Mouse (Mus musculus): ENCODE measurements around the gene Wipf3.

Gene Wipf3

DNA sequence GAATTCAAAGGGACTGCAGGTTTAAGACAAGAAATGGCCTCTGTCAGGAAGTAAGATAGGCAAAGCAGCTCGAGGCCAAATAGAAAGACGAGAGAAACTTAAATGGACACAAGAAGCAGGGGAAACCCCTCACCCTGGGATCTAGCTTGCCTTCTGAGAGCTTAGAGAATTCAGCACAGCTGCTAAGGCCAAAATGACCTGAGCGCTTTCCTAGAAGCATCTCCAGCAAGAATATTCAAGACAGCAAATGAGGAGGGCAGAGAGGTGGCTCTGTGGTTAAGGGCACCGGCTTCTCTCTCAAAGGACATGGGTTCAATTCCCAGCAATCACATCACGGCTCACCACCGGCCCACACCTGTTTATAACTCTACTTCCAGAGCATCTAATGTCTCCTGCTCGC, 107.7 kb downstream of the Wipf3 start:
- DNase-seq = no peak

DNA sequence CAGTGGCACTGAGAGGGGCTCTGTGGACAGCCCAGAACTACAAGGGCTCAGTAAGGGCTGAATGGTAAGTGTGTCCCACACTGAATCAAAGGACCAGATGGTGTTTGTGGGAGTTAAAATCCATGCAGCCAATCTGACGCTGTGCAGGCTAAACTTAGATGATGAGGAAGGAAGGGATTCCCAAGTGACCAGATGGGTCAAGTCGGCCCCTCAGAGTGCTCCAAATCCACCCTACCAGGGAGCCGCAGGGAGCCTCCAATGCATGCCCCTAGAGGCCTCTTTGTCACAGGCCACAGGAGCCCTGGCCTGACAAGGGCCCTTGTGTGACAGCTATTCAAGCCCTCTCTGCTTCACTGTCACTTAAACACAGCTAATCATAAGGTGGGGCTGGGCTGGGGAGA, 109.4 kb downstream of the Wipf3 start:
- no peak for DNase-seq

DNA sequence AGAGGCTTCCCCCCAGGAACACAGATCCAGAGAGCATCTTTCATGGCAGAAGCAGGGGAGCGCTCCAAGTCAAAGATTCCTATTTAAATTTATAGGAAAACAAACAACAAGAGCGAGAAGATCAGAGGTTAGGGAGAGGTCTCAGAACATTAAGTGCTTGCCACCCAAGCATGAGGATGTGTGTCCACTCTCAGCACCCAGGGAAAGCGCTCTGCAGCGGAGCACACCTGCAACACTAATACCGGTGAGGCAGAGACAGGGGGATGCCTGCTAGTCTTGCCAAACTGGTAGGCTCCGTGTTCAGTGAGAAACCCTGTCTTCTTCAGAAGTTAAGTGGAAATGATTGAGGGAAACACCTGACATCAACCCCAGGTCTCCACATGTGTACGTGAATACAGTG, 110.0 kb downstream of the Wipf3 start:
- no peak for DNase-seq

DNA sequence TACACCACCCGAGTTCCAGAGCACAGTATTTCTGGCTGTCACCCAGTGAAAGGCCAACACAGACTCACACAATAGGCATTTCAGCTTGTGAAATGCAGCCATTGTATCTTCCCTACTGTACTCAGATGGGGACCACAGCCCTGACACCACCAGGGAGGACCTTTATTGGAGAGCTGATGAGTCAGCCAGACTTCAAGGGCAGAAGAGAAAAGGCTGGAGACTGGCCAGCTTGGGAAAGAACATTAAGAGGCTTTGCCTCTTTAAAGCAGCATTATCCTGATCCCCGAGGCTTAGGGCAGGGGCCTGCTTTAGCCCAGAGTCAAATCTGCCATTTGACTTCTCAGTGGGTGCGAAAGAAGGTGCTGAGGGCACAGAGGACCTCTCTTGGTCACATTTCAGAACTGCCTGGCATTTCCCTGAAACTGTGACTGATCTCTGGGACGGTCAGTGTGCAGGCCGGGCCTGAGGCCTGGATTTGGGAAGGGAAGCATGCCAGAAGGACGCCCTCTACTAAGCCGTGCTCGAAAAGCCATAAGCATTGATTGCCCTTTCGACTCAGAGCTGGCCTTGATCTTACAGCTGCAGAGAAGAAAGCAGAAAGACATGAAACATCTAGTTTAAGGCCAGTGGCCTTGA, 111.0 kb downstream of the Wipf3 start:
- no peak for DNase-seq

DNA sequence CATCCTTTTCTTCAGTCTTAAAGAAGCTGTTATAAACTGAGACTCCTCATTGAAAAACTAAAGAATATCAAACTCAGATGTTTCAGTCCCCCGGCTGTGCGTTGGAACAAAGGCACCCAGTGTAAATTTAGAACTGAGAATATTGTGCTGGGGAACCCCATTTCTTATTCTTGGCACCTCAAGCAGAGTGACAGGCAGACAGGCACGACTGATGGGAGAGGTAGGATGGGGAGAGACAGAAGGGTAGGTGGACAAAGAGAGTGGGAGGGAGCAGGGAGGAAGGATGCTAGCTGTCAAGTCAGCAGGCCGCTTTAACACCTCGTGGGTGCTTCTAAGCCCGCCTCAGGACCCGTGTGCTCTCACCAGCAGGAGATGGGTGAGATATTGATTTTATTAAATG, 113.4 kb downstream of the Wipf3 start:
- DNase-seq = no peak

DNA sequence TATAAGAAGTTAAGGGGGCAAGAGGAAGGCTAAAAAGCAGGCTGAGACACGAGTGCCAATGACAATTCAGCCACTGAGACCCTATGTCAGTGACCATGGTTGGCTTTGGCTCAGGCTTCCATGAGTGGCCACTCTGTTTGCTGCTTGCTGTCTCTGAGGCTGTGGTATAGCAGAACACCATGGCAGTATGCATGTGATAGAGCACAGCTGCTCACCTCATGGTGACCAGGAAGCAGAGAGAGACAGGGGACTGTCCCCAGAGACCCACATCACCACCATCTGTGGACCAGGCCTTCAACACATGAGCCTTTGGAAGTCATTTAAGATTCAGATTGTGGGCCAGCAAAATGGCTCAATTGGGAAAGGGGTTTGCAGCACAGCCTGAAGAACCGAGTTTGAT, 114.2 kb downstream of the Wipf3 start:
- DNase-seq = no peak

DNA sequence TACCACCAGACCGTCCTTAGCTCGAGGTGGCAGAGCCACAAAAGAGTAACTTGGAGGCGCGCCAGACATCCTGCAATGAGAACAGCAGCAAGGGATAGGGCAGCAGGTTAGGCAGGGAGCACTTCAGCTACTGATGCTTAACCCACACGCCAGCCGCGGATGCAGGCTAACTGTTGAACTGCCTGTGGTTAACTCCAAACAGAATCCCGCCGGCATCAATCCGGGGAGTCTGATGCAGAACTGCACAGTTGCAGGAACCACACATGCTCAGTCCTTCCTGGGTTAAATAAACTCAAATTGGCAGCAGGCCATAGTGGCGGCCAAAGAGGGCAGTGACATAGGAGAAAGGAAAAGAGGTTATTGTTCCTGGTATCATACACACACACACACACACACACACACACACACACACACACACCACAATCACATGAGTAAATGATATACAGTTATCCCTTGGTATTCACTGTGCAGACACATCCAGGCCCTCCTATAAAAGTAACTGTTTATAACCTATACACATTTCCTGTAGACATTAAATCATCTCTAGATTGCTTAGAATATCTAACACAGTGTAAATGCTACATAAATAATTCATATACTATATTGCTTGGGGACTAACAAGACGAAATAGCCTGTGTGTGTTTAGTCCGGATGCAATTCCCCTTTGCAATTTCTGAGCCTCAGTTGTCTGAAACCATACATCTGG, 119.1 kb downstream of the Wipf3 start:
- DNase-seq = peak; percentile 15

DNA sequence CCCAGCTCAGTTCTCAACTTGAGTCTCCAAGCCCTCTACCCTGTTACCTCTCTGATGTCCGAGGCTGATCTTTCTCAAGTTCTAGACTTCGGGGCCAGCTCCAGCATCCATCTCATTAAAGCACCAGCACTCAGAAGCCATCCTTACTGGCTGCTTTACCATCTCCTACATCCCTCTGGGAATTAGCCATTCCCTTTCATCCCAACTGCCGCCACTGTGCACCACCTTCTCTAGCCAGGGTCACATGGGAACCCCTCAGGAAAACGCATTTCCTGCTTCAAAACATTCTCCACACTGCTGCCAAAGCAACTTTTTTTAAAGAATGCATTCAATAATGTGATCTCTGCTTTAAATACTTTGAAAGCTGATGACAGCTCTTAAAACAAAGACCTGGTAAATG, 119.9 kb downstream of the Wipf3 start:
- no peak for DNase-seq

DNA sequence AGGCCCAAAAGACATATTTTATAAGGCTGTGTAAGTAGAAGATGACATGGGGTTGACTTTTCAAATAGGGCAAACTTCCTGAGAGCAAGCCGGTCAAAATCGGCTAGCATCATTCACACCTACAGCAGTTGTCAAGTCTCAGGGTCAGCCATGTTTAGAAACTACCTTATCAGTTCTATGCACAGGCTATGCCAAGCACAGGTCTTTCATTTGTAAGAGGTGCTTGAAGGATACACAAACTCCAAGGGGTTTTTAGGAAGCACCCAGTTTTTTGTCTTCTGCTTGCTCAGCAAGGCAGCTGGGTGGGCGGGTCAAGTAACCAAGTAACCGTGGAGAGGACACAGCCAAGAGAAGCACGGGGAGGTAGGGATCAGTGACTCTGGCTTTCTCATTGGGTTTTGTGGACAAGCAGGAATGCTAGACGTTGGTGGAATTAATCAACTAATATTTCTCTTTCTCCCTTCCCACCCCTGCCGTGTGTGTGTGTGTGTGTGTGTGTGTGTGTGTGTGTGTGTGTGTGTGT, 121.5 kb downstream of the Wipf3 start:
- DNase-seq = peak; percentile 21

DNA sequence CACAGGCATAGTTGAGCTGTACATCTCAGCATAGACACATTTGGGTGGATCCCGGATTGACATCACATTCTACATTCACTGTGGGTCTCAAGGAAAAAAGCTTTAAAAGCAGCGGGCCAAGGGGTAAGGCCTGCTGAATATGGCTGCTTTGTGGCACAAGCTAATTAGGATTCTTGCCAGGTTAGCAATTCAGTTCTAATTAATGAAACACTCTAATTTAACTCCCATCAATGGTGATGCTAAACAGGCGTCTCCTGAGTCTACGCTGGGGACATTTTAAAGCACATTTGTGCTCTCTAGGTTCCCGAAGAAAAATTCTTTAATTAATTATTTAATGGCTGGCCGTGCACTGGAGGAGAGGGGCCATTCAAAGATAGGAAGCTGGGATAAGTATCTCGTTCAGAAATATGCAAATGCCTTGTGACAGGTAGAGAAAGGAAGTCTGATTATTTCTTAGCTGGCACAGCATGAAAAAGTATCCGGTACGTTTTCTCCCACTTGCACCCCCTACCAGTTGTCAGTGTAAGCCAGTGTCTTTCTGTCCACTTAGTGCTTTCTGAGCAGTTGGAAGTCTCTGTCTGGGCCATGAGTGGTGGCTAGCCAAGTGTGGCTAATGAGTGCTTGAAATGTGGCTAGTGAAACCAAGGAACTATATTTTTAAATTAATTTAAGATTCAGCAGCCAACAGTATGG, 123.5 kb downstream of the Wipf3 start:
- DNase-seq = no peak

Data from kidney, adult 9 months (tissue).